Mouse (Mus musculus) skeletal muscle tissue, adult 2 months (tissue): Measurements from ENCODE around the gene Nktr.

ENCODE experiments used
- DNase-seq: peaks from one replicate; pipeline ENCODE4 v3.0.0-alpha.2; 2012; ENCODE audit warnings: low read depth, low spot score

Gene Nktr

GRCm38 (mm10) chr9:121718792-121719318, at the start of gene Nktr:
Gene Nktr (plus strand): TSS chr9:121719169.
- peak; percentile 99 for DNase-seq

DNA sequence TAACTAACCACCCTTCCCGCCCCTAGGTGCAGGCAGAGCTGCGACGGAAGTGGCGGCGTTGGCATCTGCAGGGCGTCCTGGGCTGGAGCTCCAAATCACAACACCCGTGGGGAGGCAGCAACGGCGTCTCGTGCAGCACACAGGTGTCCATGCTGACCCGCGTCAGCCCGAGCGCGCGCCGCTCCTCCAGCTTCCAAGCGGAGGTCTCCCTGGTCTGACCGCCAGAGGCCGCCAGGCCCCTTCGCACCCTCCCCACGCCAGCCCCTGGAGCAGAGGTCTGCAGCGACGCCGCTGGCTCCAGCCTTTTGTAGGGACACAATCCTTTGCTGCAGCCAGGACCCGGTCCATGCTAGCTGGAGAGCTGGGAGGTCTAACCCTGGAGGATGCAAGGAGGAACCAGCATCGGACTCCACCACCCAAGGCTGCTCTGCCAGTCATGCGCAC, 49.6 kb upstream of the Nktr start:
- no peak for DNase-seq

- DNase-seq, result peak; percentile 50
These were observed 47.7 kb upstream of the Nktr start for GRCm38 (mm10) chr9:121671300-121671699.

DNA sequence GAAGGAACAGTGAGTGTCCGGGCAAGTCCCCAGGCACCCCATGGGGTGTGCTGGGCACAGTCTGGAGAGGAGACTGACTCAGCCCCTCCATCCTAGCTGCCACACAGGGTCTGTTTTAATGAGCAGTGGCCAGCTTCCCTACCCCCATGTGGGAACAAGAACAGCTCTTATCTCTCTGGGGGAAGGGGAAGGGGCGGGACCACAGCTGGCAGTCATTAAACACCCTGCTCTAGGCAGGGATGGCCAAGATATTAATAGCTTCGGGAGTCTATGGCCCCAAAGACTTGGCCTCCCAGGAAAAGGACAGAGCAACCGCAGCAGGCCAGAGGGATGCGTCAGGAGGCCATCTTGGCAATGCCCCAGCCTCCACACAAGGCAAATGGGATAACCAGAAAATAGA, 46.7 kb upstream of the Nktr start:
- peak; percentile 51 for DNase-seq

- no peak for DNase-seq
These were observed 45.3 kb upstream of the Nktr start for GRCm38 (mm10) chr9:121673716-121674115.

- peak; percentile 43 for DNase-seq
These were observed 44.0 kb upstream of the Nktr start for GRCm38 (mm10) chr9:121675011-121675410.

GRCm38 (mm10) chr9:121675556-121675955, 43.4 kb upstream of the Nktr start:
- DNase-seq, result no peak

DNA sequence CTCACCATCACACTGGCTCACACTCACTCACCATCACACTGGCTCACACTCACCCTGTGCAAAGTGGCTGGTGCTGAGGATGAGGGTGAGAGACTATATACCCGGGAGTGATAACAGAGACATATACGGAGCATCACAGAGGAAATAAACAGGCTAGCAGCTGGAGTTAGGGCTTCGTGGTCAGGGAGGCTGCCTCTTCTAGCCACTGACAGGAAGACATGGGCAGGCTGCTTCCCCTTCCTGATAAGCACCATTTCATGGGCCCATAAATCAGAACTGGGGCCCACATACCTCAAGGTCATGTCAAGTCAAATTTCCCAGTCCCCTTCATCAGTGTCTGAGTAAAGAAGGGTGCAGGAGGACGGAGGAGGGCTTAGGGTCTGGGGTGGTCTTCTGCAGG, 41.9 kb upstream of the Nktr start:
- DNase-seq, result no peak

- no peak for DNase-seq
These were observed 41.5 kb upstream of the Nktr start for GRCm38 (mm10) chr9:121677476-121677875.

DNA sequence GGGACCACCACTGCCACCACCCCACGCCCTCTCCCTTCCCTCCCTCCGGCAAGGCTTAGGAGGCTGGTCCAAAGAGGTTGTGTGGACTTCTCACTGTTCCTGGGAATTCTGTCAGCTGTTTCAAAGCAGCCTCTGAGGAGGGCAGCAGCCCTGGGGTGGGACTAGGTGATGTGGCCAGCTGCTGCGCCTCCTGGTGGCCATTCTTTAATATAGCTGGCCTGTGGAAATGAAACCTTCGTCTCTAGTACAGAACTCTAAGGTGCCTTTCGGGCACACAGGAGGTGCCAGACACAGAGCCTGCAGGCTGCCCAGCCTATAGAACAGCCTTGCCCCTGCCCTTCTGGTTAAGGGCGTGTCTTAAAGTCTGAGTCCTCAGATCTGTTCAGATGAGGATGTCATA, 39.4 kb upstream of the Nktr start:
- DNase-seq, result peak; percentile 51

- no peak for DNase-seq
These were observed 37.8 kb upstream of the Nktr start for GRCm38 (mm10) chr9:121681191-121681590.

DNA sequence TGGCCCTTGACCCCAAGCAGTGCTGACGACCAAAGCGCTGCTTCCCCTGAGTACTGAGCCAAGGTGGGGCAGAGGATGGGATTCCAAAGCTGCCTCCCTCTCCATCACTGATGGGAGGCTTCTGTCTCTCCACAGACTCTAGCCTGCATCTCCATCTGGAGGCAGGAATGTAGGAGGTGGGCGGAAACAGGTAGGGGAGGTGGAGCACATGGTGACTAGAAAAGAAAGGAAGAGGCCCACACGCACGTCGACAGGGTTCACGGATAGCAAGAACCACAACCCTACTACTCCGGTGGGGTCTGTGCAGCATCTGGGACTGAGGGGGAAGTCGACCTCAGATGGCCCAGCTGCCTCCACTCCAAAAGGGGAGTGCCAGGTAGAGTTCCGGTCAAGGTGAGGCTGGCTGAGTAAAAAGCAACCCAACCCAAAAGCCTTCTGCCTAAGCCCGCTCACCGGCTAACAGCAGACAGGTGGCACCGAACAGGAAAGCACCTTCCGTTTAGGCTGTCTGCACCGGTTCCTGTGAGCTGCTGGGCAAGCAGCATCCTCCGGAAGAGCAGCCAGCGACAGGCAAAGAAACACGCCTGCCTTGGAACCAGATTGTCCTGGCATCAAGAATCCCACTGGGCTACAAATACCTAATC, 36.8 kb upstream of the Nktr start:
- no peak for DNase-seq

- DNase-seq, result no peak
These were observed 34.3 kb upstream of the Nktr start for GRCm38 (mm10) chr9:121684702-121685101.

DNA sequence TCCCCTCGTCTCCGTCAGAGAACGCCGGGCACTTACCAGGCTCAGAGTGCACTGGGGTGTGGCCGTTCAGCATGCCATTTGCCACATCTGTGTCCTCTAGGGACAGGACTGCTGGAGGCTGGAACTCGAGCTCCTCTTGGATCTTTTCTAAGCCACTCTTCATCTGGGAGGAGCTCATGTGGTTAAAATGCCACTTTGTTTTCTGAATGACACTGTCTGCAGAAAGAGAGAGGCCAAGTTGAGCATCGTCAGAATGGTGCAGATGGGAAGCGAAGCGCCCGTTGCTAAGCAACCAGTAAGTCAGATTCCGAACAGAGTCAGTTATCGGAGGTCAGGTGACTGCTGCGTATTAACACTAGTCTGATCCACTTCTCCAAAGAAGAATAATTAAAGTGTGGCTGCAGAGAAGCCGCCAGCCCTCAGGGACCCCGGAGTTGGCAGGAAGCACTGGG, 28.7 kb upstream of the Nktr start:
- DNase-seq, result no peak

GRCm38 (mm10) chr9:121690734-121691133, 28.2 kb upstream of the Nktr start:
- DNase-seq, result no peak

GRCm38 (mm10) chr9:121694736-121695135, 24.2 kb upstream of the Nktr start:
- no peak for DNase-seq

DNA sequence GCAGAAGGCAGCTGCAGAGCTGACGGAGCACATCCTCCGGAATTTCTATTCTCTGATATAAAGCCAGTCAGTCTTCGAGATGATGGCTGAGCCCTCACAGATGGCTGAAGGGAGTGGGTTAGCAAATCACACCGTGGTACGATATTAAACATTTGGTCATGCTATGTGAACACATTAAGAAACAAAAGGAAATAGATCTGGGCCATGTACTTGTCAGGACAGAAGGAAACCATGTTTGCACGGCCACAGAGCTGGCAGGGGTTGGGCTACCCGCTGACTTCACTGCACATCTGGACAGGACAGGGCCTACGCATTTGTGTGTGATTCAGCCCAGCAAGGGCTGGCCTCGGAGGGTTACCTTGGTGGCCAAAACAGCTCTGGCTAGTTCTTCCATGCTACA, 22.3 kb upstream of the Nktr start:
- DNase-seq, result no peak

DNA sequence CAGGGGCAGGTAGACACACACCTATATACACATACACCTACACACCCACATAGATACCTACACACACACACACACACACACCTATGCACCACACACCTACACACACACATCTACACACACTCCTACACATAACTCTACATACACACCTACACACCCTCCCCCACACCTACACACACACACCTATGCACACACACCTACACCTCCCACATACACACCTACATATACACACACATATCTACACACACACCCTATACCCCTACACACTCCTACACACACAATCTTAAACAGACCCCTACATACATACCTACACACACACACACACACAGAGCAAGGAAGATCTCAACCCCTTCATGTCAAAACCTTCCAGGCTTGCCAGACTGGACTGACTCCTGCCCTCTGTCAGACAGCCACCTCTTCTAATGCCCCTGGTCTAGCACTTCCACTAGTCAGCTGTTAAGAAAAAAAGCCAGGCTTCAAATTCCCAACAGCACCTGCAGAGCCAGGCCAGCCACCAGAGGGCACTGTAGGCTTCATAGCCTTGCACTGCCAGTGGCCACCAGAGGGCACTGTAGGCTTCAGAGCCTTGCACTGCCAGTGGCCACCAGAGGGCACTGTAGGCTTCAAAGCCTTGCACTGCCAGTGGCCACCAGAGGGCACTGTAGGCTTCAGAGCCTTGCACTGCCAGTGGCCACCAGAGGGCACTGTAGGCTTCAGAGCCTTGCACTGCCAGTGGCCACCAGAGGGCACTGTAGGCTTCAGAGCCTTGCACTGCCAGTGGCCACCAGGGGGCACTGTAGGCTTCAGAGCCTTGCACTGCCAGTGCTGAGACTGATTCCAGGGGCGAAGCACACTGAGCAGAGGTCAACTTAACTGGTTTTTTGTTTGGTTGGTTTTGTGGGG, 21.6 kb upstream of the Nktr start:
- DNase-seq, result peak; percentile 76

GRCm38 (mm10) chr9:121704261-121704645, 14.7 kb upstream of the Nktr start:
- DNase-seq, result no peak

DNA sequence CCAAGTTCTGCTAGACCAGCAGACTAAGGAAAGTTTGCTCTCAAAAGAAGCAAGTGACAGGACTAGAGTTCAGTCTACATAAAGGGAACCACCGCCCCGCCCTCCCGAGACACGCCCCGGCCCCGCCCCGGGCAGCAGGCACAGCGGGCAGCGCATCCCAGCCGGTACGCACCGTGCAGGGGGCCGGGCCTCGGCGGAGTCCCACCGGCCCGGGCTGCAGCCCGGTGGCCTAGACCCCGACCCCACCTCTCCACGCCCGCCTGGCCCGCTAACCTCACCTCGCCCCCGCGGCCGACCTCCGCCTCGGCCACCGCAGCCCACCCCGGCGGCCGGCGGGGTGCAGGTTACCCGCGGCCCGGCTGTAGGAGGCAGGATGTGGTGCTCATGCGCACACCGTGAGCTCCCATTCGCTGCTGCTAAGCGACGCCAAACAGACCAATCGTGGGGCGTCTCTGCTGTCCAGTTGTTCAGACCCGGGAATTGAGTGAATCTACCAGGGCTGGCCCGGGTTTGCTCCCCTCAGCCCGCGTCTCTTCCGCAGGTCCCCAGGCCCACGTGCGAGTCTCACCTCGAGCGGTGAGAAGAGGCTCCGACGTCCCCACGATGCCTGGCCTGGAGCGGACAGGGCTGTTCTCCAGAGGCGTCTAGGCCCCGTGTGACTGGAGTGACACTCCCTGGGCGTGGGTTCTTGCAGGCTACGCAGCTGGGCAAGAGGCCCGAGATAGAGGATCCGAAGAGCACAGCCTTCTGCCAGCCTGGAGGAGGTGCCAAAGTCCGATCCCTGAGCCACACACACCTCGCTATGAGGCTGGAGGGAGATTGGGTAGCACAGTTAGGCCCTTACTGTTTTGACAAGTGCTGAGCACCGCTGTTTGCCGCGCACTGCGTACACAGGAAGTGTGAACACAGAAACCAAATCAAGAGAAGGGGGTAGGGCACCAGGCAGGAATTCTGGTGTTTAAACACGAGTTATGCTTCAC, 14.0 kb upstream of the Nktr start, which contains the start of gene Sec22c:
TSS of gene Sec22c (minus strand) at position 845 of the 980 bp plus-strand sequence.
- peak; percentile 91 for DNase-seq

DNA sequence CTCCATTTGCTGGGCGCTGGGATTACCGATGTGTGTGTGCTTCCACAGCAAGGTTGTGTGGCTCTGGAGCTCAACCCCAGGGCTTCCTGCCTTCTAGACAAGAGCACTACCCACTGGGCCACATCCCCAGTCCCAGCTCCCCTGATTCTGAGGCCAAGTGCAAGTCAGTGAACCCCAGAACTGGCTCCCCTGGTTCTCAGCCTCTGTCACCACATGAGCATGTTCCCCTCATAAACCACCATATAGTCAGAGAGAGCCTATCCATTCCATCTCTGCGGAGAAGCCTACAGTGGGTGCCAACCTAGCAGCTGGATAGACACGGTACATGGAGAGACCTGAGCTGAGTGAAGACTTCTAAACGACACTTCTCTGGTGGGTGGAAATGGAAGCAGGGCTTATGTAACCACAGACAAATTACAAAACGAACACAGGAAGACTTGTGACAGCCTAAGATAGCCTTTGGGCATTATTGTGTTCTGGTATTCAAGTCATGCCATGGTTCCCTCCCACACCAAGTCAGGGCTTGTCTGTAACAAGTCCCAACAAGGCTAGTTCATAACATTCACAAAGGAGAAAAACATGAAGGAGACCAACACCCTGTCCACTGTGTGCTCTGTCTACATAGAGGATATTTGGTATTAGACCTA, 12.8 kb upstream of the Nktr start:
- no peak for DNase-seq
